Mouse (Mus musculus) megakaryocyte-erythroid progenitor cell, adult 5-6 weeks (primary cell): ENCODE data around the gene Eppin. TPM values are rescaled to one million over a fixed set of nuclear protein-coding genes. Genes with fewer than 3 reads are reported as not detected.

Experiments used
- ATAC-seq: replicated peaks from 2 replicates; pipeline ENCODE4 v1.8.0; 2016; ENCODE audit warnings: mild to moderate bottlenecking, inconsistent platforms; ENCODE audit not compliant: severe bottlenecking, poor library complexity, low FRiP score, low TSS enrichment
- total RNA-seq, 2 experiments: library from RNA; stranded (forward) in 1 of 2; stranded (reverse) in 1 of 2; fragments of 200-1000, 215-1000 nt in 1 of 2; fragments of >200 nt in 1 of 2; fragmentation: Nextera tagmentation in 1 of 2; gene quantifications; 2 replicates each; pipeline ENCODE4 v1.2.3; 2014 to 2017

Eppin gene
- total RNA-seq, 2 experiments from 2014 or later = not detected

- ATAC-seq = no peak
These were observed 30.8 kb downstream of the Eppin start, which contains the start of gene Wfdc2 for GRCm38 (mm10) chr2:164562391-164563188. Gene Wfdc2, plus strand, starts transcription at chr2:164562413.

GRCm38 (mm10) chr2:164560106-164560505 is 33.3 kb downstream of the Eppin start:
- no peak for ATAC-seq

GRCm38 (mm10) chr2:164558991-164559645 is 34.3 kb downstream of the Eppin start:
- ATAC-seq = peak; percentile 30; the same call in 1 of the 2 replicates

- no peak for ATAC-seq
These were observed 35.0 kb downstream of the Eppin start for GRCm38 (mm10) chr2:164558426-164558825.

- ATAC-seq = no peak
These were observed 41.9 kb downstream of the Eppin start for GRCm38 (mm10) chr2:164551502-164551901.

- no peak for ATAC-seq
These were observed 42.5 kb downstream of the Eppin start for GRCm38 (mm10) chr2:164550895-164551269.

GRCm38 (mm10) chr2:164549963-164550894 is 43.2 kb downstream of the Eppin start:
- no peak for ATAC-seq

- ATAC-seq = no peak
These were observed 44.1 kb downstream of the Eppin start for GRCm38 (mm10) chr2:164549338-164549737.

- ATAC-seq = no peak
These were observed 48.8 kb downstream of the Eppin start for GRCm38 (mm10) chr2:164544454-164545097.

GRCm38 (mm10) chr2:164543745-164544144 is 49.6 kb downstream of the Eppin start:
- no peak for ATAC-seq

- ATAC-seq = no peak
These were observed 50.8 kb downstream of the Eppin start for GRCm38 (mm10) chr2:164542598-164542997.

GRCm38 (mm10) chr2:164542132-164542531 is 51.3 kb downstream of the Eppin start:
- ATAC-seq = no peak

- no peak for ATAC-seq
These were observed 52.6 kb downstream of the Eppin start for GRCm38 (mm10) chr2:164540652-164541427.

Other genes with a start within 250 kb of the Eppin start
Only the 30 nearest of the 32 such genes appear.
- gene Slpi, start 204.5 kb downstream of the Eppin start, total RNA-seq (2014; fragmentation: Nextera tagmentation) = not detected in 2 replicates
- not detected in 2 replicates for gene Slpi, start 204.5 kb downstream of the Eppin start, total RNA-seq (2017)
- not detected in 2 replicates for gene Rbpjl, start 190.5 kb downstream of the Eppin start, total RNA-seq (2014; fragmentation: Nextera tagmentation)
- gene Rbpjl, start 190.5 kb downstream of the Eppin start, total RNA-seq (2017) = not detected in 2 replicates
- gene Matn4, start 188.4 kb downstream of the Eppin start, total RNA-seq (2014; fragmentation: Nextera tagmentation) = not detected in 2 replicates
- 0.09 TPM in 1 of 2 replicates, not detected in the other for gene Matn4, start 188.4 kb downstream of the Eppin start, total RNA-seq (2017)
- gene Sdc4, start 149.7 kb downstream of the Eppin start, total RNA-seq (2014; fragmentation: Nextera tagmentation) = 1.0 and 5.3 TPM in 2 replicates
- 0.23 and 1.3 TPM in 2 replicates for gene Sdc4, start 149.7 kb downstream of the Eppin start, total RNA-seq (2017)
- gene Sys1, start 136.6 kb downstream of the Eppin start, total RNA-seq (2014; fragmentation: Nextera tagmentation) = 25.7 and 26.7 TPM in 2 replicates
- 10.9 and 16.0 TPM in 2 replicates for gene Sys1, start 136.6 kb downstream of the Eppin start, total RNA-seq (2017)
- not detected in 2 replicates for gene Gm20458, start 132.6 kb downstream of the Eppin start, total RNA-seq (2014; fragmentation: Nextera tagmentation)
- not detected in 2 replicates for gene Gm20458, start 132.6 kb downstream of the Eppin start, total RNA-seq (2017)
- not detected in 2 replicates for gene Trp53tg5, start 119.9 kb downstream of the Eppin start, total RNA-seq (2014; fragmentation: Nextera tagmentation)
- gene Trp53tg5, start 119.9 kb downstream of the Eppin start, total RNA-seq (2017) = not detected in 2 replicates
- gene Dbndd2, start 107.5 kb downstream of the Eppin start, total RNA-seq (2014; fragmentation: Nextera tagmentation) = 2.4 TPM in 2 replicates
- gene Dbndd2, start 107.5 kb downstream of the Eppin start, total RNA-seq (2017) = 2.9 TPM in 1 of 2 replicates, not detected in the other
- 76.4 and 89.3 TPM in 2 replicates for gene Pigt, start 96.1 kb downstream of the Eppin start, total RNA-seq (2014; fragmentation: Nextera tagmentation)
- gene Pigt, start 96.1 kb downstream of the Eppin start, total RNA-seq (2017) = 16.3 and 36.6 TPM in 2 replicates
- gene Wfdc2, start 31.2 kb downstream of the Eppin start, total RNA-seq (2014; fragmentation: Nextera tagmentation) = not detected in 2 replicates
- gene Wfdc2, start 31.2 kb downstream of the Eppin start, total RNA-seq (2017) = not detected in 2 replicates
- not detected in 2 replicates for gene Spint3, start 20.1 kb downstream of the Eppin start, total RNA-seq (2014; fragmentation: Nextera tagmentation)
- not detected in 2 replicates for gene Spint3, start 20.1 kb downstream of the Eppin start, total RNA-seq (2017)
- not detected in 2 replicates for gene Wfdc6a, start 8.1 kb downstream of the Eppin start, total RNA-seq (2014; fragmentation: Nextera tagmentation)
- gene Wfdc6a, start 8.1 kb downstream of the Eppin start, total RNA-seq (2017) = not detected in 2 replicates
- not detected in 2 replicates for gene Wfdc6b, start 19.9 kb upstream of the Eppin start, total RNA-seq (2014; fragmentation: Nextera tagmentation)
- not detected in 2 replicates for gene Wfdc6b, start 19.9 kb upstream of the Eppin start, total RNA-seq (2017)
- gene Wfdc8, start 20.0 kb upstream of the Eppin start, total RNA-seq (2014; fragmentation: Nextera tagmentation) = not detected in 2 replicates
- gene Wfdc8, start 20.0 kb upstream of the Eppin start, total RNA-seq (2017) = not detected in 2 replicates
- not detected in 2 replicates for gene Wfdc16, start 45.2 kb upstream of the Eppin start, total RNA-seq (2014; fragmentation: Nextera tagmentation)
- not detected in 2 replicates for gene Wfdc16, start 45.2 kb upstream of the Eppin start, total RNA-seq (2017)
- not detected in 2 replicates for gene Wfdc10, start 62.5 kb upstream of the Eppin start, total RNA-seq (2014; fragmentation: Nextera tagmentation)
- gene Wfdc10, start 62.5 kb upstream of the Eppin start, total RNA-seq (2017) = not detected in 2 replicates
- gene Wfdc9, start 63.0 kb upstream of the Eppin start, total RNA-seq (2014; fragmentation: Nextera tagmentation) = not detected in 2 replicates
- gene Wfdc9, start 63.0 kb upstream of the Eppin start, total RNA-seq (2017) = not detected in 2 replicates
- not detected in 2 replicates for gene Wfdc11, start 80.5 kb upstream of the Eppin start, total RNA-seq (2014; fragmentation: Nextera tagmentation)
- not detected in 2 replicates for gene Wfdc11, start 80.5 kb upstream of the Eppin start, total RNA-seq (2017)
- not detected in 2 replicates for gene Wfdc13, start 91.5 kb upstream of the Eppin start, total RNA-seq (2014; fragmentation: Nextera tagmentation)
- gene Wfdc13, start 91.5 kb upstream of the Eppin start, total RNA-seq (2017) = not detected in 2 replicates
- gene Spint4, start 104.9 kb upstream of the Eppin start, total RNA-seq (2014; fragmentation: Nextera tagmentation) = not detected in 2 replicates
- gene Spint4, start 104.9 kb upstream of the Eppin start, total RNA-seq (2017) = not detected in 2 replicates
- not detected in 2 replicates for gene Spint5, start 121.7 kb upstream of the Eppin start, total RNA-seq (2014; fragmentation: Nextera tagmentation)
- not detected in 2 replicates for gene Spint5, start 121.7 kb upstream of the Eppin start, total RNA-seq (2017)
- gene Wfdc3, start 152.3 kb upstream of the Eppin start, total RNA-seq (2014; fragmentation: Nextera tagmentation) = 2.0 TPM in 1 of 2 replicates, not detected in the other
- gene Wfdc3, start 152.3 kb upstream of the Eppin start, total RNA-seq (2017) = not detected in 2 replicates
- gene Dnttip1, start 152.4 kb upstream of the Eppin start, total RNA-seq (2014; fragmentation: Nextera tagmentation) = 28.7 and 37.2 TPM in 2 replicates
- 24.5 and 26.2 TPM in 2 replicates for gene Dnttip1, start 152.4 kb upstream of the Eppin start, total RNA-seq (2017)
- 194 and 207 TPM in 2 replicates for gene Ube2c, start 176.3 kb upstream of the Eppin start, total RNA-seq (2014; fragmentation: Nextera tagmentation)
- gene Ube2c, start 176.3 kb upstream of the Eppin start, total RNA-seq (2017) = 90.6 and 159 TPM in 2 replicates
- not detected in 2 replicates for gene Tnnc2, start 186.4 kb upstream of the Eppin start, total RNA-seq (2014; fragmentation: Nextera tagmentation)
- not detected in 2 replicates for gene Tnnc2, start 186.4 kb upstream of the Eppin start, total RNA-seq (2017)
- 0.11 and 7.6 TPM in 2 replicates for gene Snx21, start 192.2 kb upstream of the Eppin start, total RNA-seq (2014; fragmentation: Nextera tagmentation)
- 0.33 TPM in 1 of 2 replicates, not detected in the other for gene Snx21, start 192.2 kb upstream of the Eppin start, total RNA-seq (2017)
- 15.5 and 26.4 TPM in 2 replicates for gene Acot8, start 211.3 kb upstream of the Eppin start, total RNA-seq (2014; fragmentation: Nextera tagmentation)
- gene Acot8, start 211.3 kb upstream of the Eppin start, total RNA-seq (2017) = 10.1 and 17.6 TPM in 2 replicates
- 6.8 and 6.9 TPM in 2 replicates for gene Zswim3, start 211.5 kb upstream of the Eppin start, total RNA-seq (2014; fragmentation: Nextera tagmentation)
- gene Zswim3, start 211.5 kb upstream of the Eppin start, total RNA-seq (2017) = 1.8 and 4.4 TPM in 2 replicates
- gene Zswim1, start 229.1 kb upstream of the Eppin start, total RNA-seq (2014; fragmentation: Nextera tagmentation) = 11.0 and 14.2 TPM in 2 replicates
- gene Zswim1, start 229.1 kb upstream of the Eppin start, total RNA-seq (2017) = 2.5 and 3.3 TPM in 2 replicates
- not detected in 2 replicates for gene Spata25, start 234.9 kb upstream of the Eppin start, total RNA-seq (2014; fragmentation: Nextera tagmentation)
- not detected in 2 replicates for gene Spata25, start 234.9 kb upstream of the Eppin start, total RNA-seq (2017)